Mouse (Mus musculus) ES-Bruce4 (cell line): ENCODE measurements around the gene Comp. TPM values are rescaled to one million over a fixed set of nuclear protein-coding genes. Genes with fewer than 3 reads are reported as not detected.

Experiments
- H3K27ac ChIP-seq: 2 replicates; pipeline ENCODE4 v1.5.1; 2012; ENCODE audit warnings: low read length, inconsistent platforms; ENCODE audit not compliant: insufficient read depth
- H3K27me3 ChIP-seq: 2 replicates; pipeline ENCODE4 v1.6.1; 2012; ENCODE audit warnings: mild to moderate bottlenecking, low read length, inconsistent platforms; ENCODE audit not compliant: control insufficient read depth, poor library complexity, insufficient read depth, severe bottlenecking
- H3K36me3 ChIP-seq: 2 replicates; pipeline ENCODE4 v1.6.1; 2012; ENCODE audit warnings: inconsistent platforms, mild to moderate bottlenecking, low read length, moderate library complexity; ENCODE audit not compliant: control insufficient read depth, poor library complexity, insufficient read depth, severe bottlenecking
- H3K4me1 ChIP-seq: one replicate; pipeline ENCODE4 v1.8.1; 2011; ENCODE audit warnings: low read length; ENCODE audit not compliant: control insufficient read depth, insufficient read depth
- H3K4me3 ChIP-seq: 2 replicates; pipeline ENCODE4 v1.5.1; 2011; ENCODE audit warnings: low read depth, mild to moderate bottlenecking, low read length
- H3K9ac ChIP-seq: 2 replicates; pipeline ENCODE4 v1.6.1; 2012; ENCODE audit warnings: low read depth, mild to moderate bottlenecking, inconsistent platforms; ENCODE audit not compliant: poor library complexity, severe bottlenecking
- H3K9me3 ChIP-seq: replicated peaks from 2 replicates; pipeline ENCODE4 v1.6.1; 2012; ENCODE audit warnings: mild to moderate bottlenecking, low read length, inconsistent platforms; ENCODE audit not compliant: control insufficient read depth, poor library complexity, insufficient read depth, severe bottlenecking
- CTCF ChIP-seq: IDR thresholded peaks from one replicate; pipeline ENCODE4 v1.8.1; 2011; ENCODE audit warnings: low read depth, low read length
- EP300 ChIP-seq: IDR thresholded peaks from 2 replicates; pipeline ENCODE4 v1.6.1; 2011; ENCODE audit warnings: low read depth, low read length; ENCODE audit not compliant: insufficient read depth
- POLR2A ChIP-seq: IDR thresholded peaks from one replicate; pipeline ENCODE4 v1.8.1; 2011; ENCODE audit warnings: low read length; ENCODE audit not compliant: insufficient read depth
- polyA plus RNA-seq: library from polyadenylated mRNA; stranded (reverse); fragments of >200 nt; gene quantifications from 2 replicates; pipeline ENCODE4 v1.2.4, GENCODE M21; 2011; ENCODE audit warnings: low read depth; ENCODE audit not compliant: missing spikeins, insufficient read depth, insufficient read length

The Comp gene
- polyA plus RNA-seq, 1 experiment: 2.0 TPM

DNA sequence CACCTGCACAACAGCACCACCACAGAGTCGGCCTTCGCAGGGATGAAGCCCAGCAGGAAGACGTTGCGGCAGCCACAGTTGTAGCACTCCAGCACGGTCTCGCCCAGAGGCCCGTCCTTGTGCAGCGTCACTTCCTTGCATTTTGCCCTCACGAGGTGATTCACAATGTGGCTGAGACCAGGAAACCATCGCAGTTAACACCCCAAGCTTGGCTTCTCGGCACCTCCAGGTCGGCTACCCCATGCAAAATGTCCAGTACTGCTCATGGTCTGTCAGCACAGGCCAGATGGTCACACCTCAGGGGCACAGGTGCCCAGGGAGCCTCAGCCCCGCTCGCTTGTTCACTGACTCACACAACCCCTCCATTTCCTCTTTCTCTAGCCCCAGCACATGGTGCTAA, 31.4 kb upstream of the Comp start:
- peaks cover 70% of the 10 kb centered on the region for H3K36me3 ChIP-seq
- H3K9me3 ChIP-seq: no peaks in the 10 kb centered on the region
- H3K27ac ChIP-seq: no peak overlapping the region
- no peaks in the 10 kb centered on the region for H3K27me3 ChIP-seq
- TF ChIP-seq EP300 (no peak), POLR2A (no peak), CTCF (no peak)
- H3K9ac ChIP-seq: no peak overlapping the region
- no peak overlapping the region for H3K4me3 ChIP-seq
- H3K4me1 ChIP-seq: no peaks in the 10 kb centered on the region

DNA sequence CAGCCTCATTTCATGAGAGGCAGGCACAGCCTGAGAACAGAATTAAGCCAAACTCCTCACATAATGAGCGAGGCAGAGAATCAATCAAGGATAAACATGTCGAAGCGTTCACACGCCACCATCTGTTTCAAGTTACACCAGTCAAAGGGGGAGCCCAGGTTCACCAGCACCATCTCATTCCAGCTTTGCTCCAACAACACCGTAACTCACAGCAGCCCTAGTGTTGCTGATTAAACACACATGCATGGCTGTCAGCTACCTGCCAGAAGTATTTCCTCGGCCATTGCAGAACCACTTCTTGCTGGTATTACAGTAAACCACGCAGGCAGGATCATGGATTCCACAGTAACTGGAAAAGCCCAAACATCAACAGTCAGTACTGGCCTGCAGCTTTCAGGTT, 30.3 kb upstream of the Comp start:
- H3K4me1 ChIP-seq: no peaks in the 10 kb centered on the region
- H3K27ac ChIP-seq: no peak overlapping the region

DNA sequence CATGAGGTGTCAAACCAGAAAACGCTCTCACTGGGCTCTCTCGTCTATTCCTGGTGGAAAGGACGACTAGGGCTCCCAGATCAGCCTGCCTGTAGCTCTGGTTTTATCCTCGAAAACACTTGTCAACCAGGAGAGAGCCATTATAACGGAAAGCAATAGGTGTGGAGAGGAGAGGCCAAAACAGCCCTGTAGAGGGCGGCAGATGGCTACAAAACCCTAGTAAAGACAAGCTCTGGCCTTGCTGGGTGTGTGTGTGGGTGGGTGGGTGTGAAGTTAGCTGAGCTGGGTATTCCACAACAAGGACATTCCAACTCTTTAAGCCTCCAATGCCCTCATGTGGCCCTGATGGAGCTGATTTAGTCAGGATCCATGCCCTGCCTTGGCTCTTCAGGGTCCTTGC, 29.7 kb upstream of the Comp start:
- Histone ChIP-seq H3K27me3 (no peaks in the 10 kb centered on the region), H3K27ac (no peak overlapping the region), H3K4me3 (no peak overlapping the region), H3K4me1 (peaks cover 2% of the 10 kb centered on the region), H3K9me3 (no peaks in the 10 kb centered on the region), H3K36me3 (peaks cover 54% of the 10 kb centered on the region), H3K9ac (no peak overlapping the region)
- peak; percentile 56 for TF ChIP-seq CTCF
- TF ChIP-seq EP300: no peak

More for the DNA sequence above, 30.3 kb upstream of the Comp start:
- TF ChIP-seq POLR2A: no peak
- no peak for TF ChIP-seq CTCF
- no peak for TF ChIP-seq EP300
- Histone ChIP-seq H3K27me3 (no peaks in the 10 kb centered on the region), H3K36me3 (peaks cover 60% of the 10 kb centered on the region), H3K4me3 (no peak overlapping the region), H3K9me3 (no peaks in the 10 kb centered on the region), H3K9ac (no peak overlapping the region)

DNA sequence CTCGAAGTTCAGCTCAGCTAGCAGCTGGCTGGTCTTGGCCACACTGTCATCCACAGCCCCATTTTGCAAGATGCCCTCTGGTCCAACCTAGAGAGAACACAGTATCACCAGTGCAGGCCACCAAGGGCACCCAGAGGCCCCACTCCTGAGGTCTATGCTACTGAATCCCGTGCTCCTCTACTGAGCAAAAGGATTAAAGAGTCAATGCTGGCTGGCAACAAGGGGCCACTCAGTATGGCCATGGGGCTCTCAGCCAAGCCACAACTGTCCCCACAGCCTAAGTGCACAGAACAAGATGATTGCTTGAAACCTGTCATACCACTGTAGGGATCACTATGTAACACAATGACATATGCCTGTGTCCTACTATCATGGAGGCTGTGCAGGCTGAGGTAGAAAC, 29.1 kb upstream of the Comp start:
- Histone ChIP-seq H3K27me3 (no peaks in the 10 kb centered on the region), H3K4me3 (no peak overlapping the region), H3K27ac (no peak overlapping the region), H3K9ac (no peak overlapping the region), H3K4me1 (peaks cover 6% of the 10 kb centered on the region), H3K9me3 (no peaks in the 10 kb centered on the region), H3K36me3 (peaks cover 53% of the 10 kb centered on the region)
- TF ChIP-seq EP300 (no peak), POLR2A (no peak), CTCF (no peak)

DNA sequence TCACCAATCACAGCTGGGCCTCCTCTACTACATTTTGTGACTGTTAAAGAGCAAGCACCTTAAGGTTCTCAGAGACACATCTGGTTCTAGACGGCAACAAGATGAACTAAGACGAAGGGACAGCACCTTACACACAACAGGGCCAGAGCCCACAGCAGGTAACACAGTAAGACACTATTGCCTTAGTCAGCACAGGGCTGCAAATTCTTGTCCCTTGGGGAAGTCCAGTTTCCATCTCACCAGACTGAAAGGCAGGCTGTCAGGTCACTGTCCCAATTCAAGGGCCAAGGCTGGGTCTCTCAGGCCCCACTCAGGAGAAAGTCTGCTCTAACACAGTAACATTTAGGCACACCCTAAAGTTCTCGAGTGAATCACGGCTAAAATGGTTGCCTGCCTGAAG, 25.9 kb upstream of the Comp start:
- no peak for TF ChIP-seq EP300
- Histone ChIP-seq H3K4me1 (peaks cover 10% of the 10 kb centered on the region), H3K9me3 (no peaks in the 10 kb centered on the region), H3K27me3 (no peaks in the 10 kb centered on the region), H3K27ac (no peak overlapping the region), H3K4me3 (no peak overlapping the region), H3K9ac (no peak overlapping the region), H3K36me3 (peaks cover 32% of the 10 kb centered on the region)

DNA sequence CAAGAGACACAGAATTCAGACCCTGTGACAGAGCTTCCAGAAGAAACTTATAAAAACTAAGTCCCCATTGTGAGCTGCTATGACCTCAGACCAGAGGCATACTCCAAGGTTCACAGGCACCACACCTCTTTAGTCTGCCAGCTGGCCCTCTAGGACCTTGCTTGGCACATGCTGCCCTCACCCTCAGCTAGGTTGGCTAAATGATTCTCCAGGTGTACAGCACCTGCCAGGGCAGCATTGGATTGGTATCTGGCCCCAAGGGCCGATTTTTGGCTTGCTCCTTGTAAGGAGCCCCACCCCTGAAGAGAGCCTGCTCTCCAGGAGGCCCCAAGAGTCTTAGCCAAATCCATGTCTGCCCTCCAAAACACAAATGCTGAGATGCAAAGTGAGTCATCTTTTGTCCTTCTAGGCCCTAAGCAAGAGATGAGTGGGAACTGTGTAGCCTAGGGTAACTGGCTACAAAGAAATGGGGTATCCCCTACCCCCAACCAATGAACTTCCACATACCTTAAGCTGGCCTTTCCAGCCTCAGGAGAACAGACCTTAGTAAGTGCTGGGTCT, 25.4 kb upstream of the Comp start:
- Histone ChIP-seq H3K27ac (no peak overlapping the region), H3K9ac (no peak overlapping the region), H3K4me3 (no peak overlapping the region), H3K27me3 (no peaks in the 10 kb centered on the region), H3K36me3 (peaks cover 27% of the 10 kb centered on the region), H3K4me1 (peaks cover 10% of the 10 kb centered on the region), H3K9me3 (no peaks in the 10 kb centered on the region)
- TF ChIP-seq POLR2A: no peak
- no peak for TF ChIP-seq CTCF
- TF ChIP-seq EP300: no peak
